Mouse (Mus musculus) intestine, embryonic 14.5 days (tissue): ENCODE measurements at regions not wholly inside any gene's neighbourhood (a gene's known extent, or its start where the extent isn't known, plus 50 kb on each side); places are given as distances from the start of the nearest gene placed in this dataset.

ENCODE experiments used
- ATAC-seq: fragments of 200-750 bp; cut with Nextera tagmentation; replicated peaks from 2 replicates; pipeline ENCODE4 v1.8.0; 2017; ENCODE audit warnings: low read depth, moderate number of reproducible peaks, moderate TSS enrichment, moderate library complexity; ENCODE audit not compliant: low FRiP score, low TSS enrichment
- DNase-seq: peaks from one replicate; pipeline ENCODE4 v3.0.0-alpha.2; 2018; ENCODE audit warnings: low spot score
- H3K27ac ChIP-seq: fragments of 300-500 bp; sonication (generic); 2 replicates; pipeline ENCODE4 v1.5.1; 2014; ENCODE audit warnings: low read depth, mild to moderate bottlenecking, control low read depth
- H3K27me3 ChIP-seq: fragments of 300-500 bp; sonication (generic); replicated peaks from 2 replicates; pipeline ENCODE4 v1.6.1; 2014; ENCODE audit warnings: low read length, control low read depth; ENCODE audit not compliant: control insufficient read depth, insufficient read depth
- H3K36me3 ChIP-seq: fragments of 300-500 bp; sonication (generic); 2 replicates; pipeline ENCODE4 v1.6.1; 2014; ENCODE audit warnings: low read length, control low read depth; ENCODE audit not compliant: control insufficient read depth, insufficient read depth
- H3K4me1 ChIP-seq: fragments of 300-500 bp; sonication (generic); replicated peaks from 2 replicates; pipeline ENCODE4 v1.6.1; 2014; ENCODE audit warnings: low read length, control low read depth, mixed read lengths; ENCODE audit not compliant: control insufficient read depth, insufficient read depth
- H3K4me2 ChIP-seq: fragments of 300-500 bp; sonication (generic); 2 replicates; pipeline ENCODE4 v1.6.1; 2014; ENCODE audit warnings: low read length
- H3K4me3 ChIP-seq: fragments of 300-500 bp; sonication (generic); 2 replicates; pipeline ENCODE4 v1.5.1; 2014; ENCODE audit warnings: low read depth, low read length, control low read depth, mixed read lengths
- H3K9ac ChIP-seq: fragments of 300-500 bp; sonication (generic); 2 replicates; pipeline ENCODE4 v1.6.1; 2014; ENCODE audit warnings: mild to moderate bottlenecking, low read length
- H3K9me3 ChIP-seq: fragments of 300-500 bp; sonication (generic); 2 replicates; pipeline ENCODE4 v1.6.1; 2016; ENCODE audit warnings: low read length, control low read depth; ENCODE audit not compliant: control insufficient read depth
- WGBS: fragments of 180-500 bp; shearing (Covaris S2); extraction: QIAGEN DNeasy Blood & Tissue Kit; methylation state at CpG from one replicate; pipeline ENCODE4 v1.1.7; 2014; 5-methylcytosine and 5-hydroxymethylcytosine counted together

DNA sequence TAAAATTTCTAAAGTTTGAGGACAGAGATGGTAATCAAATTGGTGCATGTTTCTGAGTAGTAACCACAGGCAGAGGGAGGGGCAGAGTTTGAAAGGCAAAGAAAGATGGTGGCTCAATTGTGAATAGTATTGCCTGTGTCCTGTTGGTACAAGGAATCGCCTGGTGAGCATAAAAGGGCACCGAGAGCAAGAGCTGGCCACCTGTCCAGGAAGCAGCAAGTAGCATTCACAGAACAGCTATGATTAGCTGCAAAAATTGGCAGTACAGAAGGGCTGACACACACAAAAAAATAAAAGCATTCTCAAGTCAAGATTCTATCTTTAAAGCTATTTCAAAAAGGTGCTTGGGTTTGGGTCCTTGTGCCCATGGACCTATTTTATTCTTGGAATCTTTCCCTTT lies 51.7 kb upstream of the Dusp10 start:
- Histone ChIP-seq H3K9me3 (no peaks in the 10 kb centered on the region), H3K4me2 (no peak overlapping the region), H3K4me1 (no peaks in the 10 kb centered on the region), H3K9ac (no peak overlapping the region), H3K4me3 (no peak overlapping the region), H3K36me3 (no peaks in the 10 kb centered on the region), H3K27me3 (no peaks in the 10 kb centered on the region), H3K27ac (no peak overlapping the region)
- DNase-seq (no peak), ATAC-seq (no peak)
- WGBS, result 92% methylated on average over 2 of the region's 2 CpGs

DNA sequence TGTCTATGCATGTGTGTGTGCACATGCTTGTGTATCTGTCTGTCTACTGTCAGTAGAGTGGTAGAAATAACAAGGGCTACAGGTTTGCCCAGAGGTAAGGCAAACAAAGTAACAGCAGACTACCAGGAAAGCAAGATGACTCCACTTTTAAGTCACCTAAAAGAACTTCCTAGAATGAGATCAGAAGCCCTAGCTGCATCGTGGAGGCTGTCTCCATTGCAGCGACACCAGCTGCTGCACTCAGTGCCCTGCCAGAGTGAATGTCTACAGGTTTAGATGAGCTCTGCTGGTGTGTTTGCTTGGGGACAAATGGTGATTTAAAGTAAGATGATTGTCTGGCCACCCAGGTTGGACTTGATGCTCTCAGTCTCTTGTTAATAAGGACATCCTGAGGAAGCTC lies 50.6 kb upstream of the Dusp10 start:
- no peaks in the 10 kb centered on the region for H3K36me3 ChIP-seq
- no peaks in the 10 kb centered on the region for H3K27me3 ChIP-seq
- no peak overlapping the region for H3K9ac ChIP-seq
- ATAC-seq (no peak), DNase-seq (no peak)
- H3K4me1 ChIP-seq, result no peaks in the 10 kb centered on the region
- WGBS, result 80% methylated on average over 2 of the region's 2 CpGs
- no peak overlapping the region for H3K4me3 ChIP-seq
- H3K27ac ChIP-seq, result no peak overlapping the region
- H3K9me3 ChIP-seq, result no peaks in the 10 kb centered on the region
- H3K4me2 ChIP-seq, result no peak overlapping the region

DNA sequence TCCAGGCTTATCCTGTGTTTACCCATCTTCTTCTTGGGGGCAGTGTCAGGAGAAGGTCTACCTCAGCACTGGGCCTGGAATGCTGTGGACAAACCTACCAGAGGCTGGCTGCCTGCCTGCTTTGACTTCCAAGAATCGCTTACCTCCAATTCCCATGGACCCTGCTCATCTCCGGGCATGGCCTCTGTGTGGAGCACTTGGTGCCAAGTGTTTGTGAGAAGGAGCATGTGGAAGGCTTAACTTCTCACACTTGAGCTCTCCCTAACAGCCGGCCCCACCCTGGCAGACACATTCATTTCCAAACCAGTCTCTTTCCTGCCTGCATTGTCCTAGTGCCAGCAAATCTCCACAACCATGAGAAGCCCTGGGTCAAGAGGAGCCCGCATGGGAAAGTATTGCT lies 49.8 kb upstream of the Dusp10 start:
- Histone ChIP-seq H3K4me3 (no peak overlapping the region), H3K27me3 (no peaks in the 10 kb centered on the region)
- no peak for DNase-seq

More for the DNA sequence above, 49.8 kb upstream of the Dusp10 start:
- no peak for ATAC-seq
- no peak overlapping the region for H3K27ac ChIP-seq
- H3K9ac ChIP-seq, result no peak overlapping the region
- H3K9me3 ChIP-seq, result no peaks in the 10 kb centered on the region
- no peak overlapping the region for H3K4me2 ChIP-seq
- 89% methylated on average over 4 of the region's 4 CpGs for whole genome bisulfite sequencing
- no peaks in the 10 kb centered on the region for H3K36me3 ChIP-seq
- H3K4me1 ChIP-seq, result no peaks in the 10 kb centered on the region
